Mouse (Mus musculus) midbrain, embryonic 14.5 days (tissue): ENCODE measurements around the gene Pcgf1. TPM values are rescaled to one million over a fixed set of nuclear protein-coding genes. Genes with fewer than 3 reads are reported as not detected.

Experiments
- ATAC-seq: fragments of 200-750 bp; cut with Nextera tagmentation; 2 replicates; pipeline ENCODE4 v1.8.0; 2017; ENCODE audit warnings: moderate number of reproducible peaks, moderate library complexity; ENCODE audit not compliant: low FRiP score, low TSS enrichment
- DNase-seq: peaks from one replicate; pipeline ENCODE4 v3.0.0-alpha.2; 2015
- H3K27ac ChIP-seq: fragments of 300-500 bp; sonication (generic); replicated peaks from 2 replicates; pipeline ENCODE4 v1.5.1; 2014; ENCODE audit warnings: mild to moderate bottlenecking, low read depth, low read length, moderate library complexity
- H3K27me3 ChIP-seq: fragments of 300-500 bp; sonication (generic); 2 replicates; pipeline ENCODE4 v1.6.1; 2014; ENCODE audit warnings: low read length, control low read depth, mixed read lengths; ENCODE audit not compliant: control insufficient read depth, insufficient read depth
- H3K36me3 ChIP-seq: fragments of 300-500 bp; sonication (generic); 2 replicates; pipeline ENCODE4 v1.6.1; 2014; ENCODE audit warnings: low read length, control low read depth; ENCODE audit not compliant: control insufficient read depth, insufficient read depth
- H3K4me1 ChIP-seq: fragments of 300-500 bp; sonication (generic); 2 replicates; pipeline ENCODE4 v1.6.1; 2014; ENCODE audit warnings: mild to moderate bottlenecking, antibody characterized with exemption, low read length, control low read depth; ENCODE audit not compliant: control insufficient read depth, insufficient read depth
- H3K4me2 ChIP-seq: fragments of 300-500 bp; sonication (generic); 2 replicates; pipeline ENCODE4 v1.6.1; 2014; ENCODE audit warnings: mild to moderate bottlenecking, low read length, moderate library complexity
- H3K4me3 ChIP-seq: fragments of 300-500 bp; sonication (generic); replicated peaks from 2 replicates; pipeline ENCODE4 v1.5.1; 2014; ENCODE audit warnings: low read depth, low read length
- H3K9ac ChIP-seq: fragments of 300-500 bp; sonication (generic); replicated peaks from 2 replicates; pipeline ENCODE4 v1.6.1; 2014; ENCODE audit warnings: mild to moderate bottlenecking, low read length, moderate library complexity
- H3K9me3 ChIP-seq: fragments of 300-500 bp; sonication (generic); 2 replicates; pipeline ENCODE4 v1.6.1; 2016; ENCODE audit warnings: low read length, control low read depth, mixed read lengths; ENCODE audit not compliant: control insufficient read depth
- WGBS: fragments of 180-500 bp; shearing (Covaris S2); extraction: QIAGEN DNeasy Blood & Tissue Kit; methylation state at CpG from one replicate; pipeline ENCODE4 v1.1.7; 2014; 5-methylcytosine and 5-hydroxymethylcytosine counted together
- polyA plus RNA-seq: library from polyadenylated mRNA; unstranded; fragments of >200 nt; fragmentation: Nextera tagmentation; extraction: Ambion mirVana; gene quantifications from 2 replicates; pipeline ENCODE4 v1.2.1, GENCODE M21; 2014

Pcgf1 gene
- polyA plus RNA-seq, 1 experiment from 2014 or later = 43.5 TPM

GRCm38 (mm10) chr6:83070247-83070310 is 7.6 kb upstream of the Pcgf1 start, which contains the start of gene Tlx2:
Gene Tlx2 (minus strand): TSS chr6:83070293.
- Histone ChIP-seq H3K4me2 (0 out of 2 replicates have a peak within 1 kb of the TSS, but pooled peaks have one; percentile 10), H3K36me3 (no peaks in the 10 kb centered on the region), H3K27ac (no peak within 1 kb of the TSS), H3K4me1 (0 out of 2 replicates have a peak, but pooled peaks cover 3% of the 10 kb centered on the region), H3K9ac (no peak within 1 kb of the TSS), H3K9me3 (no peaks in the 10 kb centered on the region), H3K4me3 (no peak within 1 kb of the TSS; the same call in 1 of the 2 replicates), H3K27me3 (peaks cover 93% of the 10 kb centered on the region)
- DNase-seq (no peak), ATAC-seq (no peak)
- WGBS = under 1% methylated on average over 10 of the region's 10 CpGs

GRCm38 (mm10) chr6:83070311-83071219 is 7.1 kb upstream of the Pcgf1 start:
- 0 out of 2 replicates have a peak overlapping the region, but pooled peaks have one; percentile 10 for H3K4me2 ChIP-seq
- ATAC-seq = 0 out of 2 replicates have a peak, but pooled peaks have one; percentile 24
- WGBS = under 1% methylated on average over 53 of the region's 58 CpGs

GRCm38 (mm10) chr6:83071220-83071619 is 6.4 kb upstream of the Pcgf1 start:
- H3K27me3 ChIP-seq = peaks cover 94% of the 10 kb centered on the region
- no peak overlapping the region for H3K4me3 ChIP-seq
- no peak overlapping the region for H3K4me2 ChIP-seq
- H3K27ac ChIP-seq = no peak overlapping the region
- H3K9me3 ChIP-seq = no peaks in the 10 kb centered on the region
- WGBS = 2% methylated on average over 23 of the region's 24 CpGs
- H3K36me3 ChIP-seq = no peaks in the 10 kb centered on the region
- no peak overlapping the region for H3K9ac ChIP-seq
- ATAC-seq (no peak), DNase-seq (no peak)
- 0 out of 2 replicates have a peak, but pooled peaks cover 3% of the 10 kb centered on the region for H3K4me1 ChIP-seq

More at GRCm38 (mm10) chr6:83070311-83071219, 7.1 kb upstream of the Pcgf1 start:
- peaks cover 93% of the 10 kb centered on the region for H3K27me3 ChIP-seq
- H3K27ac ChIP-seq = no peak overlapping the region
- H3K4me1 ChIP-seq = 0 out of 2 replicates have a peak, but pooled peaks cover 3% of the 10 kb centered on the region
- H3K4me3 ChIP-seq = no peak overlapping the region
- H3K36me3 ChIP-seq = no peaks in the 10 kb centered on the region
- H3K9ac ChIP-seq = no peak overlapping the region
- peak; percentile 46 for DNase-seq
- H3K9me3 ChIP-seq = no peaks in the 10 kb centered on the region

- DNase-seq = peak; percentile 8
- Histone ChIP-seq H3K27me3 (peaks cover 61% of the 10 kb centered on the region), H3K4me2 (no peak overlapping the region), H3K9ac (no peak overlapping the region), H3K36me3 (peaks cover 1% of the 10 kb centered on the region), H3K27ac (no peak overlapping the region), H3K4me3 (no peak overlapping the region), H3K9me3 (no peaks in the 10 kb centered on the region), H3K4me1 (peaks cover 17% of the 10 kb centered on the region)
- no peak for ATAC-seq
- 6% methylated on average over 2 of the region's 2 CpGs for WGBS
Measured at GRCm38 (mm10) chr6:83074979-83075378, 2.7 kb upstream of the Pcgf1 start.

GRCm38 (mm10) chr6:83078324-83078858 is 722 bp downstream of the Pcgf1 start:
- Histone ChIP-seq H3K4me3 (peak overlapping the region; percentile 67), H3K36me3 (peaks cover 20% of the 10 kb centered on the region), H3K9me3 (no peaks in the 10 kb centered on the region), H3K9ac (peak overlapping the region; percentile 76), H3K4me1 (peaks cover 14% of the 10 kb centered on the region), H3K27ac (peak overlapping the region; percentile 93), H3K27me3 (peaks cover 40% of the 10 kb centered on the region), H3K4me2 (peak overlapping the region; percentile 96)
- ATAC-seq (peak; percentile 95), DNase-seq (peak; percentile 100)
- WGBS = under 1% methylated on average over 46 of the region's 46 CpGs

- no peak for DNase-seq
- H3K27me3 ChIP-seq = peaks cover 40% of the 10 kb centered on the region
- H3K9ac ChIP-seq = no peak overlapping the region
- no peaks in the 10 kb centered on the region for H3K9me3 ChIP-seq
- no peak for ATAC-seq
- H3K4me3 ChIP-seq = no peak overlapping the region
- H3K36me3 ChIP-seq = peaks cover 20% of the 10 kb centered on the region
- no peak overlapping the region for H3K27ac ChIP-seq
- H3K4me1 ChIP-seq = peaks cover 14% of the 10 kb centered on the region
- H3K4me2 ChIP-seq = no peak overlapping the region
- WGBS = 95% methylated on average over 5 of the region's 5 CpGs
Measured at GRCm38 (mm10) chr6:83080210-83080609, 2.5 kb downstream of the Pcgf1 start.

- Histone ChIP-seq H3K27me3 (peaks cover 58% of the 10 kb centered on the region), H3K36me3 (peaks cover 20% of the 10 kb centered on the region), H3K4me2 (no peak overlapping the region), H3K4me3 (no peak overlapping the region), H3K27ac (no peak overlapping the region), H3K4me1 (peaks cover 9% of the 10 kb centered on the region), H3K9ac (no peak overlapping the region), H3K9me3 (no peaks in the 10 kb centered on the region)
- DNase-seq = no peak
- ATAC-seq = no peak
- 12% methylated on average over 5 of the region's 5 CpGs for WGBS
Measured at GRCm38 (mm10) chr6:83083497-83083896, 5.8 kb downstream of the Pcgf1 start.

- 6% methylated on average over 6 of the region's 6 CpGs for WGBS
- ATAC-seq (no peak), DNase-seq (no peak)
- Histone ChIP-seq H3K27me3 (peaks cover 66% of the 10 kb centered on the region), H3K9me3 (no peaks in the 10 kb centered on the region), H3K27ac (no peak overlapping the region), H3K9ac (no peak overlapping the region), H3K4me3 (no peak overlapping the region), H3K4me1 (peaks cover 3% of the 10 kb centered on the region), H3K4me2 (no peak overlapping the region), H3K36me3 (peaks cover 20% of the 10 kb centered on the region)
Measured at GRCm38 (mm10) chr6:83084477-83084876, 6.8 kb downstream of the Pcgf1 start.
